Mouse (Mus musculus) telencephalon, adult 2 months (tissue): ENCODE measurements around the gene Taf10.
"Not testable (repeated sequence)": the region's sequence is repeated elsewhere in the genome, so short reads cannot be mapped to it uniquely, and the experiment has no call there.

Experiments used
- DNase-seq: peaks from one replicate; pipeline ENCODE4 v3.0.0-alpha.2; 2011; ENCODE audit warnings: low read depth, low spot score

Gene Taf10

GRCm38 (mm10) chr7:105753281-105753680 lies 9.1 kb upstream of the Taf10 start:
- no peak for DNase-seq

- DNase-seq, result no peak
Observed at GRCm38 (mm10) chr7:105752716-105753115, 8.6 kb upstream of the Taf10 start.

- peak; percentile 95 for DNase-seq
Observed at GRCm38 (mm10) chr7:105751491-105752433, 7.6 kb upstream of the Taf10 start, which contains the start of gene Tpp1. Gene Tpp1, minus strand, starts transcription at chr7:105752235.

GRCm38 (mm10) chr7:105747776-105748175 lies 3.6 kb upstream of the Taf10 start:
- no peak for DNase-seq

- DNase-seq, result not testable (repeated sequence)
Observed at GRCm38 (mm10) chr7:105743246-105743925, 775 bp downstream of the Taf10 start.

GRCm38 (mm10) chr7:105742539-105743215 lies 1.5 kb downstream of the Taf10 start:
- DNase-seq, result not testable (repeated sequence)

GRCm38 (mm10) chr7:105741978-105742377 lies 2.2 kb downstream of the Taf10 start:
- no peak for DNase-seq

- no peak for DNase-seq
Observed at GRCm38 (mm10) chr7:105740851-105741250, 3.3 kb downstream of the Taf10 start.

- no peak for DNase-seq
Observed at GRCm38 (mm10) chr7:105740089-105740795, 3.9 kb downstream of the Taf10 start.

- DNase-seq, result no peak
Observed at GRCm38 (mm10) chr7:105738948-105739347, 5.2 kb downstream of the Taf10 start.

- no peak for DNase-seq
Observed at GRCm38 (mm10) chr7:105738286-105738685, 5.9 kb downstream of the Taf10 start.

GRCm38 (mm10) chr7:105737648-105738047 lies 6.5 kb downstream of the Taf10 start:
- DNase-seq, result no peak

GRCm38 (mm10) chr7:105736911-105737521 lies 7.1 kb downstream of the Taf10 start, which contains the start of gene Rrp8:
Gene Rrp8, minus strand, starts transcription at chr7:105737385.
- DNase-seq, result no peak

GRCm38 (mm10) chr7:105736264-105736901 lies 7.8 kb downstream of the Taf10 start, which contains the start of gene Ilk:
Gene Ilk, plus strand, starts transcription at chr7:105736592.
- peak; percentile 91 for DNase-seq

- DNase-seq, result not testable (repeated sequence)
Observed at GRCm38 (mm10) chr7:105735464-105735863, 8.7 kb downstream of the Taf10 start.

GRCm38 (mm10) chr7:105734826-105735225 lies 9.3 kb downstream of the Taf10 start:
- no peak for DNase-seq

GRCm38 (mm10) chr7:105733836-105734235 lies 10.3 kb downstream of the Taf10 start:
- no peak for DNase-seq

GRCm38 (mm10) chr7:105728701-105729428 lies 15.3 kb downstream of the Taf10 start:
- peak; percentile 49 for DNase-seq

GRCm38 (mm10) chr7:105726980-105727325 lies 17.2 kb downstream of the Taf10 start:
- DNase-seq, result no peak
